Mouse (Mus musculus) MEL (cell line): ENCODE data around the gene Jmjd1c. TPM values are rescaled to one million over a fixed set of nuclear protein-coding genes. Genes with fewer than 3 reads are reported as not detected.

Experiments used
- DNase-seq: peaks from one replicate; pipeline ENCODE4 v3.0.0; 2011; ENCODE audit warnings: low read depth, low spot score
- H3K27ac ChIP-seq: 2 replicates; pipeline ENCODE4 v1.5.1; 2012; ENCODE audit warnings: low read depth, mild to moderate bottlenecking, control low read depth, low read length, moderate library complexity; ENCODE audit not compliant: control insufficient read depth
- H3K27me3 ChIP-seq, 2 experiments: fragments of 150-350 bp in 1 of 2; sonication (generic) in 1 of 2; 2 replicates each; pipeline ENCODE4 v1.6.1; 2012; ENCODE audit warnings: low read length in 2 of 2, mild to moderate bottlenecking in 2 of 2, improper control_type of control experiment in 1 of 2, moderate library complexity in 1 of 2; ENCODE audit not compliant: insufficient read depth in 2 of 2, control insufficient read depth in 1 of 2
- H3K36me3 ChIP-seq, 2 experiments: 2 replicates each; pipeline ENCODE4 v1.6.1; 2012 to 2014; ENCODE audit warnings: low read length in 2 of 2, improper control_type of control experiment in 1 of 2, inconsistent platforms in 1 of 2, mild to moderate bottlenecking in 1 of 2; ENCODE audit not compliant: insufficient read depth in 2 of 2, control insufficient read depth in 1 of 2
- H3K4me1 ChIP-seq, 2 experiments: fragments of 150-350 bp in 1 of 2; sonication (generic) in 1 of 2; 2 replicates each; pipeline ENCODE4 v1.6.1; 2012; ENCODE audit warnings: low read length in 2 of 2, improper control_type of control experiment in 1 of 2, mild to moderate bottlenecking in 1 of 2; ENCODE audit not compliant: insufficient read depth in 2 of 2, control insufficient read depth in 1 of 2
- H3K4me3 ChIP-seq, 2 experiments: fragments of 150-350 bp in 1 of 2; sonication (generic) in 1 of 2; 2 replicates each; pipeline ENCODE4 v1.5.1; 2012; ENCODE audit warnings: low read depth in 2 of 2, low read length in 2 of 2, mild to moderate bottlenecking in 2 of 2, moderate library complexity in 2 of 2, control low read depth in 1 of 2, improper control_type of control experiment in 1 of 2; ENCODE audit not compliant: control insufficient read depth in 1 of 2, insufficient read depth in 1 of 2
- H3K79me2 ChIP-seq: 2 replicates; pipeline ENCODE4 v1.6.1; 2012; ENCODE audit warnings: mild to moderate bottlenecking, low read length, moderate library complexity; ENCODE audit not compliant: control insufficient read depth, poor library complexity, insufficient read depth
- H3K9ac ChIP-seq: 2 replicates; pipeline ENCODE4 v1.6.1; 2012; ENCODE audit warnings: low read depth, mild to moderate bottlenecking, control low read depth, low read length, moderate library complexity; ENCODE audit not compliant: control insufficient read depth, poor library complexity, severe bottlenecking
- H3K9me3 ChIP-seq: fragments of 150-350 bp; sonication (generic); replicated peaks from 2 replicates; pipeline ENCODE4 v1.6.1; 2012; ENCODE audit warnings: mild to moderate bottlenecking, low read length, improper control_type of control experiment, moderate library complexity; ENCODE audit not compliant: insufficient read depth
- E2F4 ChIP-seq: IDR thresholded peaks from 2 replicates; pipeline ENCODE4 v1.6.1; 2011; ENCODE audit warnings: low read depth, low read length, improper control_type of control experiment, borderline replicate concordance
- ELF1 ChIP-seq: IDR thresholded peaks from 2 replicates; pipeline ENCODE4 v1.6.1; 2014; ENCODE audit warnings: low read depth, mild to moderate bottlenecking, inconsistent platforms, low read length, improper control_type of control experiment, moderate library complexity
- JUND ChIP-seq: IDR thresholded peaks from 2 replicates; pipeline ENCODE4 v1.6.1; 2011; ENCODE audit warnings: low read depth, mild to moderate bottlenecking, improper control_type of control experiment, low read length
- KAT2A ChIP-seq: conservative IDR thresholded peaks from 2 replicates; pipeline ENCODE4 v1.6.1; 2012; ENCODE audit warnings: low read depth, low read length, improper control_type of control experiment, inconsistent platforms
- MAFK ChIP-seq: IDR thresholded peaks from 2 replicates; pipeline ENCODE4 v1.6.1; 2011; ENCODE audit warnings: low read depth, mild to moderate bottlenecking, low read length, improper control_type of control experiment, borderline replicate concordance
- MAX ChIP-seq: IDR thresholded peaks from 2 replicates; pipeline ENCODE4 v1.6.1; 2011; ENCODE audit warnings: low read length, improper control_type of control experiment
- MAZ ChIP-seq: IDR thresholded peaks from 2 replicates; pipeline ENCODE4 v1.6.1; 2012; ENCODE audit warnings: low read depth, mild to moderate bottlenecking, inconsistent platforms, low read length, improper control_type of control experiment
- MEF2A ChIP-seq: IDR thresholded peaks from 2 replicates; pipeline ENCODE4 v1.6.1; 2014; ENCODE audit warnings: low read depth, mild to moderate bottlenecking, inconsistent platforms, low read length, improper control_type of control experiment; ENCODE audit not compliant: poor library complexity, insufficient replicate concordance, severe bottlenecking; ENCODE audit errors: extremely low read depth
- MXI1 ChIP-seq: IDR thresholded peaks from 2 replicates; pipeline ENCODE4 v1.6.1; 2011; ENCODE audit warnings: mild to moderate bottlenecking, low read depth, low read length, improper control_type of control experiment
- MYB ChIP-seq: IDR thresholded peaks from 2 replicates; pipeline ENCODE4 v1.6.1; 2011; ENCODE audit warnings: mild to moderate bottlenecking, low read depth, low read length, improper control_type of control experiment
- MYC ChIP-seq: IDR thresholded peaks from 2 replicates; pipeline ENCODE4 v1.6.1; 2011; ENCODE audit warnings: low read depth, mild to moderate bottlenecking, low read length, improper control_type of control experiment, moderate library complexity
- NRF1 ChIP-seq: IDR thresholded peaks from 2 replicates; pipeline ENCODE4 v1.6.1; 2014; ENCODE audit warnings: low read depth, mild to moderate bottlenecking, inconsistent platforms, low read length, improper control_type of control experiment, moderate library complexity; ENCODE audit not compliant: poor library complexity, insufficient read depth, severe bottlenecking
- POLR2A ChIP-seq, 2 experiments: IDR thresholded peaks; 2 replicates each; pipeline ENCODE4 v1.6.1; 2011 to 2012; ENCODE audit warnings: low read length in 2 of 2, mild to moderate bottlenecking in 2 of 2, control low read depth in 1 of 2, improper control_type of control experiment in 1 of 2, low read depth in 1 of 2, moderate library complexity in 1 of 2; ENCODE audit not compliant: control insufficient read depth in 1 of 2, insufficient read depth in 1 of 2, poor library complexity in 1 of 2
- POLR2AphosphoS2 ChIP-seq: IDR thresholded peaks from 2 replicates; pipeline ENCODE4 v1.6.1; 2011; ENCODE audit warnings: low read length, improper control_type of control experiment
- RCOR1 ChIP-seq: IDR thresholded peaks from 2 replicates; pipeline ENCODE4 v1.6.1; 2012; ENCODE audit warnings: low read depth, mild to moderate bottlenecking, inconsistent platforms, low read length, improper control_type of control experiment
- TAL1 ChIP-seq: IDR thresholded peaks from 2 replicates; pipeline ENCODE4 v1.6.1; 2012; ENCODE audit warnings: mild to moderate bottlenecking, inconsistent platforms, low read length, moderate library complexity, mixed read lengths
- TBP ChIP-seq: IDR thresholded peaks from 2 replicates; pipeline ENCODE4 v1.8.0; 2011; ENCODE audit warnings: low read depth, low read length, improper control_type of control experiment
- TCF12 ChIP-seq: IDR thresholded peaks from 2 replicates; pipeline ENCODE4 v1.6.1; 2014; ENCODE audit warnings: low read depth, mild to moderate bottlenecking, inconsistent platforms, low read length, improper control_type of control experiment, moderate library complexity
- UBTF ChIP-seq: IDR thresholded peaks from 2 replicates; pipeline ENCODE4 v1.6.1; 2012; ENCODE audit warnings: low read depth, mild to moderate bottlenecking, inconsistent platforms, low read length, improper control_type of control experiment, moderate library complexity, borderline replicate concordance; ENCODE audit not compliant: insufficient read depth
- USF2 ChIP-seq, 2 experiments: IDR thresholded peaks; 2 replicates each; pipeline ENCODE4 v1.6.1; 2011 to 2012; ENCODE audit warnings: improper control_type of control experiment in 2 of 2, low read length in 2 of 2, borderline replicate concordance in 1 of 2, inconsistent platforms in 1 of 2, low read depth in 1 of 2, mild to moderate bottlenecking in 1 of 2; ENCODE audit not compliant: insufficient read depth in 1 of 2
- ZKSCAN1 ChIP-seq: IDR thresholded peaks from 2 replicates; pipeline ENCODE4 v1.6.1; 2012; ENCODE audit warnings: low read depth, mild to moderate bottlenecking, inconsistent platforms, low read length, improper control_type of control experiment, moderate library complexity
- ZMIZ1 ChIP-seq: IDR thresholded peaks from 2 replicates; pipeline ENCODE4 v1.6.1; 2012; ENCODE audit warnings: low read depth, mild to moderate bottlenecking, inconsistent platforms, low read length, improper control_type of control experiment, moderate library complexity
- polyA plus RNA-seq, 2 experiments: library from polyadenylated mRNA; stranded (reverse) in 1 of 2; unstranded in 1 of 2; fragments of >175 nt in 1 of 2; fragments of >200 nt in 1 of 2; gene quantifications; 2 replicates each; pipeline versions ENCODE4 v1.2.1 to v1.2.4; 2012; ENCODE audit warnings: low replicate concordance in 2 of 2, low read depth in 1 of 2; ENCODE audit not compliant: insufficient read length in 2 of 2, insufficient read depth in 1 of 2, missing spikeins in 1 of 2
- total RNA-seq: library from RNA; depleted of rRNA; stranded (reverse); fragments of 300-350 nt; gene quantifications from 2 replicates; pipeline ENCODE4 v1.2.3, GENCODE M21; 2012

The Jmjd1c gene
- total and polyA plus RNA-seq, 3 experiments = 10.6 to 62.3 (median 15.2) TPM

DNA sequence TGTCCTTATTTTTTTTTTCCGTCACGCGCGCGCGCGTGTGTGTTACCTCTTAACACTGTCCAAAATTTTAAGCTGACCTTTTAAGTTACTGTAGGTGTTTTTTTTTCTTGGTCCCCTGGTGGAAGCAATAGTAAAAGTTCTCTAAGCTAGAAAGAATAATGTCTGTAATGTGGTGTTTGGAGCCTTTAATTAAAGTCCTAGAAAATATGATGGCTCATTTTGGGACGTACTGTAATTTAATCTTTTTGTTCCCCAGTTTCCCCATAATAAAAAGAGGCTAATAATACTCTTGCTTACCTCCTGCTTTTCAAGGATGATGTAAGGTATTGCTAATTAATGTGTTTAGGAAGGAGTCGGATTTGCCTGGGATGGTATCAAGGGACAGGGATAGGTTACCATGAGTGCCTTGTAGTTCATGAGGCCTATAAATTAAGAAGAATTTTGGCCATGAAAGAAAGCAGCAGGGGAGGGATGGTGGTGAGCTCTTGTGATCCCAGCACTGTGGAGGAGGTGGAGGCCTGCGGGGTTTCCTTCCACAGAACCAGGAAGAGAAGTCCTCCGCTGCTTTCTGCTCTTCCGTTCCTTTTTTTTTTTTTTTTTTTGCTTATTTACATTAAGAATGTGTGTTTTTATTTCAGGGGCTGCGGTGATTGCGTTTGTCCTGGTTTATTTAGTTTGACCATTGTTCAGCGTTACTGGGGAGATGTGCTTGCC is 1.7 kb downstream of the Jmjd1c start:
- no peaks in the 10 kb centered on the region for H3K27me3 ChIP-seq
- no peak for DNase-seq
- H3K79me2 ChIP-seq = no peaks in the 10 kb centered on the region
- H3K36me3 ChIP-seq = no peaks in the 10 kb centered on the region
- no peaks in the 10 kb centered on the region for H3K9me3 ChIP-seq
- no peaks in the 10 kb centered on the region for H3K4me1 ChIP-seq
- TF ChIP-seq MYC (no peak), E2F4 (no peak), MEF2A (no peak), ZKSCAN1 (no peak), POLR2AphosphoS2 (no peak), TAL1 (no peak), MYB (no peak), TBP (no peak)
- TF ChIP-seq, all 39 proteins: peak for 0
- Histone ChIP-seq H3K27ac (no peak overlapping the region), H3K9ac (no peak overlapping the region), H3K4me3 (no peak overlapping the region)

DNA sequence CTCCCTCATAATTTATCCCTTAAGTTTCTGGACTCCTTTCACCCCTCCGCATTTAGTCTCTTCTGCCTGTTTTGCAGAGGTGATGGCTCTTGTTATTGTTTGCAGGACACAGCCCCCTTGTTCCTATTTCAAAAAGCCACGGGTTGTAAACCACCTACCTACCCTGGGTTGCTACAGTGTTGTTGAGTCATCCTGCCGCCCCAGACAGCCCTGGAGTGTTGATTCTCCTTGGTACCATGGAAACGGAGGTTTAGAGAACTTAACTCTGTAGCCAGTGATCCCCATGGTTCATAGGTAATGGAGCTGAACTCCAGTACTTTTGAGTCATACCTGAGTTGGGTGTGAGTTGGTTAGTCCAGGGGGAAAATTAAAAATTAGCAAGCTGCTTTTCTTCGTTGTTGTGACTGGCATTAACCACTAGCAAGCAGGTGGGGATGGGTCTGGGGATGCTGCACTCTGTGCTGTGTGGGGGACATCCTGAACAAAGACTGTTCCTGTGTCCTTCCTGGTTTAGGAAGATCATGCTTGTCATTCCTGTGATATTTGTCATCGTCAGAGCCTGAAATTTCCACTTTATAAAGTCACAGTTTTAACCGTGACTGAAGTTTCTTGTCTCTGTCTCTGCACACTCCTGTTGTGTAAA is 2.6 kb downstream of the Jmjd1c start:
- Histone ChIP-seq H3K9ac (no peak overlapping the region), H3K9me3 (no peaks in the 10 kb centered on the region), H3K79me2 (no peaks in the 10 kb centered on the region), H3K4me3 (no peak overlapping the region), H3K4me1 (no peaks in the 10 kb centered on the region), H3K36me3 (no peaks in the 10 kb centered on the region), H3K27me3 (no peaks in the 10 kb centered on the region), H3K27ac (no peak overlapping the region)
- TF ChIP-seq JUND (no peak), ELF1 (no peak), TCF12 (no peak)
- DNase-seq = no peak

DNA sequence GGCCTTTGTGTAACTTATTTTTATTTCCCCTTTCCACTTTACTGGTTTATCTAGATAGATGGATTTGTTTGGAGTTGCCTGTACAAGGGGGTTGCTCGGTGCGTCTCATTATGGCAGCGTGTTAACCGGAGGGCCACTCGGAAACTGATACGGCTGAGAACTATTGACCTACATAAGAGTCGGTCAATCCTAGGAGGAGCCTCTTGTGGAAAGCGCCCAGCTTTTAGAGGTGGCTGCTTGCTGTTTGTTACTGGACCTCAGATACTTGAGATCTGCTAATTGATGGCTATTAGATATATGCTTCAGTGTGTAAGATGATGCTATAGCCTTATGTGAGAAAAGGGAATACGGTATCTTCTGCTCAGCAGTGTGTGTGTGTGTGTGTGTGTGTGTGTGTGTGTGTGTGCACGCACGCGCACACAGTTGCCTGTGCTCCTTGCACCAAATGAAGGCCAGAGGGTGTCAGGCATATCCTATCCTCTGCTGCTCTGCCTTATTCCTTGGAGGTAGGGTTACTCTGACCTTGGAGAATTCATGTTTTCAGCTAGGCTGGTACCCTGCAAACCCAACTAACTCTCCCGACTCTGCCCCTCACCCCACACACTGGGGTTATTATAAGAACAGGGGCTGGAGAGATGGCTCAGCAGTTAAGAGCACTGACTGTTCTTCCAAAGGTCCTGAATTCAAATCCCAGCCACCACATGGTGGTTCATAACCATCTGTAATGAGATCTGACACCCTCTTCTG is 3.4 kb downstream of the Jmjd1c start:
- no peak for DNase-seq
- no peaks in the 10 kb centered on the region for H3K79me2 ChIP-seq
- H3K27ac ChIP-seq = no peak overlapping the region
- no peaks in the 10 kb centered on the region for H3K36me3 ChIP-seq
- H3K4me1 ChIP-seq = no peaks in the 10 kb centered on the region
- H3K27me3 ChIP-seq = no peaks in the 10 kb centered on the region
- H3K9ac ChIP-seq = no peak overlapping the region
- no peak overlapping the region for H3K4me3 ChIP-seq
- H3K9me3 ChIP-seq = no peaks in the 10 kb centered on the region
- TF ChIP-seq USF2 (IDR thresholded peaks at IDR 0.05; ENCODE audit: borderline replicate concordance in 1 of 2, insufficient read depth in 1 of 2, low read depth in 1 of 2, low read length in 2 of 2) = no peak
- no peak for TF ChIP-seq KAT2A
- TF ChIP-seq MAZ = no peak
- no peak for TF ChIP-seq TCF12
- no peak for TF ChIP-seq POLR2A (IDR thresholded peaks at IDR 0.05; ENCODE audit: control insufficient read depth in 1 of 2, insufficient read depth in 1 of 2, low read depth in 1 of 2, low read length in 2 of 2, poor library complexity in 1 of 2)
- TF ChIP-seq MEF2A = no peak
- TF ChIP-seq MYC = no peak
- TF ChIP-seq TAL1 = no peak
- TF ChIP-seq E2F4 = no peak
- TF ChIP-seq UBTF = no peak
- TF ChIP-seq MAX = no peak
- TF ChIP-seq ZMIZ1 = no peak
- TF ChIP-seq RCOR1 = no peak
- no peak for TF ChIP-seq MXI1
- TF ChIP-seq NRF1 = no peak
- TF ChIP-seq MAFK = no peak
